Mouse (Mus musculus) yolk sac, embryonic 10.5 days (tissue): Measurements from ENCODE around the gene Mier3.

ENCODE experiments used
- DNase-seq: peaks from one replicate; pipeline ENCODE4 v3.0.0-alpha.2; 2017; ENCODE audit warnings: low spot score

Gene Mier3

DNA sequence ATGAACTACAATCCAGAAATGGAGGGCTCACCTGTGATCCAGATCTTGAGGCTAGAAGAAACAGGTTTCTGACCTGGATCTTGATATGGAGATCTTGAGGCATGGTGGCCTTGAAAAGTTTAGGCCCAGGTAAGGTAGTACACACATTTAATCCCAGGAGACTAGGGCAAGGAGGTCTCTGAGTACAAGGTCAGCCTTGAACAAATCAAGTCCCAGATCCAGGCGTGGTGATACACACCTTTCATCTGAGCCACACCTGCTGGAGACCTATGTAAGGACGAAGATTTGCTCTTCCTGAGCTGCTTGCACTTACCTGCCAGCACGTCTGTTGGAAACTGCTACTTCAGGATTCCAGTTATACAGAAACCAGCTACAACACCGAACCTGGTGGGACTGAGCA, at the start of gene Mier3:
Gene Mier3 (plus strand): TSS at position 301 of the 400 bp plus-strand sequence.
- DNase-seq: no peak

DNA sequence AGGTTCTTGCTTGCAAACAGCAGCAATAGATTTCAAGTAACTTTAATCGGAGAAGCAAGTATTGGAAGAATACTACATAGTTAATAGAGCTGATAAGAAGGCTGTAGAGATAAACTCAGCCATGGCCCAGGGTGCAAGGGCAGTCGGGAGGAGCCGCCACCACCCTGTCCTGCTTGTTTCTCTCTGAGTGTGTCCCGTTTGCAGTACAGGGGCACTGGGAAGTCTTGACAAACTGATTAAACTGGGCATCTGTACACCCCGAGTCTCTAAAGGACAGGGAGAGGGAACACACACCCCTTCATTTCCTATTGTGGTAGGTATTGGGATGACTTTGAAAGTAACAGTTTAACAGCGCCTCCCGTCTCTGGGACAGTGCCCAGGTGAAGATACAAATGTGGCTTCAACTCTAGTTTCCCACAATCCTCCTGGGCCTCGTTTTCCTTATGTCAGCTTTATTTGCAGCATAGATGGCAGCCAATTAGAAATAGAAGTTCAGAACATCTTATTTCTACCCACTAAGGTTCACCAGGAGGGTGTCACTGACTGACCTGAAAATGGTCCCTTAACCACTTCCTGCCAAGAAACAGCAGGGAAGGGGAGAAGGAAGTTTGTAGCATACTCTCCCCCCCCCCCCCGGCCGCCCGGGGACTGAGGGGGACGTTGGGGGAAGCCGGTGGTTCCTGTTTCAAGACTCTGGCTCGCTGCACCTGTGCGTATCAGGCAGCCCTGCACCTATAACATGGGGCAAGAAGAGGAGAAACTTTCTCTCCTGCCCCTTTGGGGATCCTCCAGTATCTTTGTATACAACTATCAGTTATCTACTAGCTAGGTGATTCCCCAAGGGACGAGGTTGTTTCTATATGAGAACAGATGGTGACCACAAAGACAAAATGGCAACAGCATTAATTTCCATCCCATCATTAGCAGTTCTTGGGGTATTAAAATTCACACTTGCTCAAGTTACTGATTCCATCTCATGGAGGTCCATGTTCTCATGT, 46.3 kb upstream of the Mier3 start:
- DNase-seq: no peak

DNA sequence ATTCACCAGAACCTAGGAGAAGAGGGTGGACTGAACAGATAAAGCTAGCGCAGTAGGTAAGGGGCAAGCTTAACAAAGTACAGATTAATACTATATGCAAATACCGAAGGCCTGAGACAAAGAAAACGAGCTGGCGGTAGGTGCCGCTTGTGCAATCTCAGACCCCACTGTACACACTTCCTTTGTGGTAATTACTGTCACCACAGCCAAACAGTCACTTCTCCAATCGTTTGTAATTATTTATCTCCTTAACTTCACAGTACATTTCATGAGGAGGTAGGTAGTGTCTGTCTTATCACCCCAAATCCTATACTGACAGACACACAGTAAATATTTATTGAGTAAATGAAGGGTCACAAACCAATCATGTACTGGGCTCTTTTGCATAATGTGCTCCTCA, 40.5 kb upstream of the Mier3 start:
- DNase-seq: no peak

DNA sequence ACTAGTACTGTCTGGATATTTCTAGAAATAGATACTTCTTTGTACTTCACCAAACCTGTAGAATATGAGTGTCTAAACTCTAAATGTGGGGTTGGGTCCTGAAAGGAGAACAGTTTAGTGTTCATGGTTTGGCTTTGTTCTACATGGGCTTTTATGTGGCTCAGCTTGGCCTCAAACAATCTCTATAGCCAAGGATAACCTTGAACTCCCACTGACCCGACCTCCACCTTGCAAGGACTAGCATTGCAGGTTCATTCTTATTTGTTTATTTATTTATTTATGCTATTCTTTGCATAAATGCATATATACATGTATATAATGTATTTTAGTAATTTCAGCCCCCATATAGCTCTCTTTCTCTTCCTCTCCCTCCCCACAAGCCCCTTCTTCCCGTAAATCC, 37.1 kb upstream of the Mier3 start:
- DNase-seq: no peak

DNA sequence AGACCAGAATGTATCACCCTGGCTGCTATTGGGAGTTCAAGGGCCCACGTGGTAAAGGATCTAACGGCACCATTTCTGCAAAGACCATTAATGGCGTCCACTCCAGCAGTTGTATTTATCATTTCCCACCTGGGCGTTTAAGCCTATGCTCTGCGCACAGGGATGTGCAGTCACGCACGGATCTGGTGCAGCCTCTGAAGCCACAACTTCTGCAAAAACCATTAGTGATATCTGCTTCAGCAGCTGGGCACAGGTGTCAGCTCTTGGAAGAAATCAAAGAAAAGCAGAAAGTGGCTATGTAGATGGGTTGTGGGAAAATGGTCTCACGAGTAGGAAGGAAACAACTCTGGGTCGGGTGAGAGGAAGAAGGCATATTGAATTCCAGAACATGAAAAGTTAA, 34.6 kb upstream of the Mier3 start:
- no peak for DNase-seq

DNA sequence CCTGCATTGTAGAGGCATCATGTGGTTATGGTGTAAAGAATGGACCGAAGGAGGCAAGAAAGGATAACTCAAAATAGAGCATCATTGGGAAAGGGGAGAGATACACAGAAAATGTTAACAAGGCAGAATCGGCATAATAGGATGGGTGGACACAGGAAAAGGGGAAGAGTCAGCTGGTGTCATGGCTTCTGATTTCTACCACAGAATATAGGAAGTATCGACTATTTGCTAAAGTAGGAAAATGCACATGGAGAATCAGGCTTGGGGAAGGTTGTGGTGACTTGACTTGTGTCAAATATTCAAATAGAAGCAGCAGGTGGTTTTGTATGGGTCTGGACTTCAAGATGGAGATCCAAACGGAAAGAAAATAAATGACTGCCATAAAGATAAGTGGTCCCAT, 33.5 kb upstream of the Mier3 start:
- no peak for DNase-seq

DNA sequence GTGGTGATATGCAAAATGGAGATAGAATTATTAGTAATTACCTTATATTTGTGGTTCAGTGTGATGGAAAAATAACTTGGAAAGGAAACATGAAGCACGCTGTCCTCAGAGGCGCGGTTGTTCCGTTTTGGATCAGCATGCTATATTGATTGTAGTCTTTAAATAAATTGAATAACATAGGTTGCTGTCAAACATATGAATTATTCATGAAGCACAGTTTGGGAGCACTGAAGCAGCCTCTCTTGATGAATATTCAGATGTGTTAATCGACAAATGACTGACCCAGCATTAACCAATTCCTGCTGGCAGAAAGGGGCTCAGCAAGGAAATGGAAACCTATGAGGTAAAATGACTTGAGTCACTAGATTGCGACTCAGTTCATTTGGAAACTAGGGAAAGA, 29.8 kb upstream of the Mier3 start:
- DNase-seq: no peak

DNA sequence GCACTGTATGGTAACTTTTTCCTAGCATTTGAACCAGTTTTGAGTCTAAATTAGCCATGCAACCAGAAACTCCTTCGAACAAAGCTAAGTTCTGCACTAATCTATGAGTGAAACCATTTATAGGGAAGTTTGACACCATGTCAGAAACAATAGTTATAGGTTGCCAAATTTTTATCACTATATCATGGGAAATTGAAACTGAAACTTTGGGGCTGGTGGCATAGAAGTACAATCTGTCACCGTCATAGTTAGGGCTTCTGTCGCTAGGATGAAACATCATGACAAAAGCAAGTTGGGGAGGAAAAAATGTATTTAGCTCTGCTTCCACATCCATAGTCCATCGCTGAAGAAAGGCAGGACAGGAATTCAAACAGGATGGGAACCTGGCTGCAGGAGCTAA, 25.5 kb upstream of the Mier3 start:
- no peak for DNase-seq

DNA sequence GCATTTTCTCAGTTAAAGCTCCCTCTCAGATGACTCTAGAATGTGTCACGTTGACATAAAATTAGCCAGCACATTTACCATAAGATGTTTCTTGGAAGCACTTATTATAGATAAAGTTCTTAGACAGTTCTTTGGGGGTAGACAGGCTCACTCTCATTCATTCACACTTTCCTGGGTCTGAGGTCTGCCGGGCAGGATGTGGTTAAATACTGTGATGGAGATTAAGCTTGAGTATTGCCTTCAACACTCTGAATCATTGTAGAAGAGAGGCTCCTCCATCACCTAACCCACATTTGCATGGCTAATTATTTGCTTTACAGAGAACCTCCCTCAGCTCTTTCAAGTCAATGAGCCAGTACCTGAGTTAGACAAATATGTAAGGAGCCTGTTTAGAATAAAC, 24.9 kb upstream of the Mier3 start:
- no peak for DNase-seq

DNA sequence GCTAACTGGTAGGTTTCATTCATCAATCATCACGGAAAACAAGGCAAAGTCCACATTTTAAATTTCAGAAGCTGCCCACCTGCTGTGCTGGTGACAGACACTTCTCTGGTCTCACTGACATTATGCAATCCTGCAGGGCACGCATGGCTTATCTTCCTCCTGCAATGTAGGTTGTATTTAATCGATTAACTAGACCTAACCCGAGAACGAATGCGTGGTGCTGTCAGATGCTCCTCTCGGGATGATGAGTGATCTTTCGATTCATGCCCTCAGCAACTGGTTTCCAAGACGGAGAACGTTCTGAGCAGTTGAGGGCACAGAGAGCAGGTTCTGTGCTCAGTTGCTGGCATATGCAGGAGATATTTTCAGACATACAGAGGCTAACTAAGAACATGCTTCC, 24.5 kb upstream of the Mier3 start:
- DNase-seq: no peak

DNA sequence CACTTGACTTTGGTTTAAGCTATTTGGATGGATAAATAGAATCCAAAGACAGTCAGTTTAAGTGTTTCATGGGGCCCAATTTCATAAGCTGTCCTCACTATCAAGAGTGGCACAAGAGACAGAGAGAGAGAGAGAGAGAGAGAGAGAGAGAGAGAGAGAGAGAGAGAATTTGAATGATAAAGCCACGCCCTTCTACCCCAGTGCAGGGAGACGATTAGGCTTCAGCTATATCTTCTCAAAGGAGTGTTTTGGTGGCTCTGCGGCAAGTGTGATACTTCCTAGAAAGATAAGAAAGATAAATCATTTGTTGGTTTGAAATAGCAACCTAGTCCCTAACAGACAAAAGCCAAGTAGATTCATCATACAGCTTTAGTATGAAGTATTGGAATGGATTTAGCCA, 24.0 kb upstream of the Mier3 start:
- no peak for DNase-seq

DNA sequence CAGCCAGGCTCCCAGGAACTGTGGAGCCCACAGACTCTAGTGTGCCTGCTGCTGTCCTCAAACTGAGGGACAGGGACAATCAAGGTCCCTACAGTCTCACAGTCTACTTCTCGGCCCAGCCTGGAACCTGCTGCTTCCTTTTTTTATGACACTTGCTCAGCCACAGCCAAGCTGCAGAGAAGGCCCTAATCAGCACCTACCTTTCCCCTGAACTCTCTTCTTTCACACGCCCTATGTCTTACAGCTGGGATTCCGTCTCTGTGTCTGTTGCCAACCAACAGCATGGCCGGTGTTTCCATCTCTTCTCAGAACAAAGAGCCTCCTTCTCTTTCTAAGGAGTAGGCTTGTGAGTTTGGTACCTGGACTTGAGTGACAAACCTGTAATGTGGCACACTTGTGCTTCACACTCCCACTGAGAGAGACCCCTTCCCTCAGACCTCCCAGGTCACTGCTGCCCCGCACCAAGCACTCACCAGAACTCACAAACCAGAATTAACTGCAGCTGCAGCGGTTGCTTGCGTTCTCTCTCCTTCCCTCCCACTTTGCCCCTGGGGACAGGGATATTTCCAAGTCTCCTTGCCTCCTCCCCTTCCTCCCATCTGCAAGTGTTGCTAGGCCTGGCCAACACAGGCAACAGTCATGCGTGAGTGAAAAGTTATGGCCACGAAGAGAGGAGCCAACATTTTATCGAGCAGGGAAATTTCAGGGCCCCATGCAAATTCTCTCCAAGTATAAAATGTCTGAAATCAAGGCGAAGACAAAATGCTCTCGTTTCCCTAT, 22.1 kb upstream of the Mier3 start:
- no peak for DNase-seq

DNA sequence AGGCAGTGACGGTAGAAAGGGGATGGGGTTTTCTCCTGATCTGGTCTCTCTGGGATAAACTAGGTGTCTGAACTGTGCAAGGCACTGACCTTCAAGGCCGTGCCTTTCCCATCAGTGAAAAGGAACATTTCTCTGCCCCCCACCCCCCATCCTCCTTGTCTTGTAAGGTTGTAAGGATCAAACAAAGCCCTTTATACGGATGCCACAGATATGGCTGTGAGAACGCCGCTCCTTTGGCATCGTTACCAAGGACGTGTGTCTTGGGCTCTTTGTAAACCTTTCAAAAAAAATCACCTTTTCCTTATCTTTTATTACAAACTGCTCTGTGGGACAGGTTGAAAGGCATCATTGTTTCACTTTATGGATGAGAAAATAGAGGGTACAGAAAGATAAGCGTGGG, 21.3 kb upstream of the Mier3 start:
- DNase-seq: no peak

DNA sequence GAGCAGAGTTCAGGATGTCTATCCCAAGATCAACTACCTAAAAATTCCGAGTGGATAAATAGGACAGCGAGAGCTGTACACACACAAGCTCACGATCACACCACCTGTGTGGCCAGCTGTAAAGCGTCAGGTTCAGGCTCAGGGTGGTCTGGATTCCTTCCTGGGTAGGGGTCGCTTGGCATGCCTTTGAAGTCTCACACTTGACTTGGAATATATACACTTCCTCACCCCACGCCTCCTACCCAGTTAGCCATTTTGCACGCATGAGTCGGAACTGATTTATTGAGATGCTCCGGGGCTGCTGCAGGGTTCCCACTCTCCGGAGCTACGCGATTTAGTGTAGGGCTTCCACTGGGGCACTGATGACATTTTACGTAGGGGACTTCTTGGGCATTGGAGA, 20.7 kb upstream of the Mier3 start:
- no peak for DNase-seq

DNA sequence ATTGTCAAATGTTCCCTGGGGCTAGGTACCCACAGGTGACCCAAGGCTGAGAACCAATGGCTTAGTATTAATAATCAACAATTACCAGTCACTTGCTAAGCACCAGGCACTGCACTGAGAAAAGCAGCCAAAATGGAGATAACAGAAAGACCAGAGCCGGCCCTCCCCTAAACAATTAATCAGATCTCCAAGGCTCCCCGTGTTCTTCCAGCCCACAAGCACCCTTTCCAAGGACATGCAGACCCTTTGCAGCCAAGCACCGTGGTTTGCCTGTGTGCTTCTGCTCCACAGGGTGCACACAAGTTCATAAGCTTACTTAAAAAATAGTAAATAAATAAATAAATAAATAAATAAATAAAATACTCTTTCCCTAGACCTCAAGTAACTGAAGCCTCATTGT, 20.2 kb upstream of the Mier3 start:
- no peak for DNase-seq

DNA sequence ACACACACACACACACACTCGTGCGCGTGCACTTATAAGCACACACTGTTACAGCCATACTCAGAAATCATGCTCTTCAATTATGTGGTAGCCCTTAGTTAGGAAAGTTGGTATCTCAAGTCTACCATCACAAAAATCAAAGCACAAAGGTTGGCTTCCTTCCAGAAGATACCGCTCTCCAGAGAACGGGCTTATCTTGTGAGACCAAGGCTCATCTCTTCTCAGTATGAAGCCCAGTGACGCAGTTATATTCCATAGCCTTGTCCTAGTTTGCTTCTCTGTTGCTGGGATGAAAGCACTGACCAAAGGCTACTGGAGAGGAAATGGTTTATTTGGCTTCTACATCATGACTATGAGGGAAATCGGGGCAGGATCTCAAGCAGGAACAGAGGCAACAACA, 12.8 kb upstream of the Mier3 start:
- no peak for DNase-seq

DNA sequence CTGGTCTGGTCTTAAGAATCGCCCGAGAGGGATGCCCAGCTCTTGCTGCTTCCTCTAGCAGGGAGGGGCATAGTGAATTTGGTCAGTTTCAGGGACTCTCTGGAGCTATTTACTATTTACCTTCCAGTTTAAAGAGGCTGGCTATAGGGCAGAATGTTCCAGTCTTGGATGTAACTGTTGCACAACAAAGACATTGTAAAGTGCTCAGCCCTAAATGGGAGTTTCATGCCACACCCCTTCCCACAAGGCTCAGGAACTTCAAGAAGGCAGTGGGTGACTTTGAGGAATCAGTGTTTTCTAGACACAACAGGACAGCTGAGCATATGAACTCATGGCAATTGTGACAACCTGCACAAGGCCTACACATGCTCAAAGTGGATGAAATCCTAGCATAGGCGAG, 3.9 kb upstream of the Mier3 start:
- DNase-seq: no peak

DNA sequence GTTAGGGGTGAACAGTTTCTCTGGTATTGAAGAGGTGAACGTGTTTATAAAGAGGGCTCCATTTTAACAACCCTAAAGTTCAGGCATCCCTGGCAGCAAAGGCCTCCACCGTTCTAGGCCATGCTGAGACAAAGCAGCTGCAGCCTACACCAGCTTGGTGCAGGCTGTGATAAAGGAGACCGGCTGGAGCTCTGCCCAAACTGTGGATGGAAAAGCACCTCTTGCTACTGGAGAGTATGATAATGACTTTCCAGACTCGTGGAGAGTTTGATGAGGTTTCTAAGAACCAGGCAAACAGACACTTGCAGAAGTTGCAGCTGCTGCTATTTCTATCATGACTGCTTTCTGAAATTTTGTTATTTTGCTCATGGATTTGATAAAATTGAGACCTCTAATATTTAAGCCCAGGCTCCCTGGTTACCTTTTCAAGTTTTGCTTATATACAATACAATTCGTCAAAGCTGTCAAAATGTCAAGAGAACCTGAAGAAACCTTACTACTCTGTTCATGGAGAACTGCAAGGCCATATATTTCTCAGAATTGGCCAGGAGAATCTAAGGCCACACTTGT, 3.4 kb downstream of the Mier3 start:
- no peak for DNase-seq

DNA sequence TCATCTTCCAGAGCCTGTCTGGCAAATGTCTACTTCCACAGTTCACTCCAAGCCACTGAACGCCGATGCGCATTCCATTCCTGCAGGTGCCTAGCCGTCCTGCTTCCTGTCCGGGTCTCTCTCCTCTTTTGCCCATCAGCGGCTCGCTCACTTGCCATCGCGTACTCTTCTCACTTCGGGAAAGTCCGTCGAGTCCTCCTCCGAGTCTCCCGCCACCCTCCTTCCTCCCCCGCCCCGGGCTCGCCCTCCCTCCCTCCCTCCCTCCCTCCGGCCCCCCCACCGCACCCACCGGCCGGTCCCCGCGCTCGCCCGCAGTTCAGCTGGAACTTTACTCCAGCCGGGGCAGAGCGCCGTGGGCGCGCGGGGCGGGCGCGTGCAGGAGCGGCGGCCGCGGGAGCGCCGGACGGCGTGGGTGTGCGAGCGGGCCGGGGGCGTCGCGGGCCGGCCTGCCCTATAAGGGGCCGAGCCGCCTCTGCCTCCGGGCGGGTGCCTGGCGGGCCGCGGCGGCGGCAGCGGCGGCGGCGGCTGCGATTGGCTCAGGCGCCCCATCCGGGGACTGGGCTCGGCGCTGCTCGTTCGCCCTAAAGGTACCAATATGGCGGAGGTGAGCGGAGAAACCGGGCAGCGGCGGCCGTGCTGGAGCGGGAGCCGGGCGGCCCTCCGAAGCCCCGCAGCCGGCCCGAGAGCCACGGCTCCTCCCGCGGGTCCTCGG, 5.1 kb downstream of the Mier3 start:
- peak; percentile 88 for DNase-seq

DNA sequence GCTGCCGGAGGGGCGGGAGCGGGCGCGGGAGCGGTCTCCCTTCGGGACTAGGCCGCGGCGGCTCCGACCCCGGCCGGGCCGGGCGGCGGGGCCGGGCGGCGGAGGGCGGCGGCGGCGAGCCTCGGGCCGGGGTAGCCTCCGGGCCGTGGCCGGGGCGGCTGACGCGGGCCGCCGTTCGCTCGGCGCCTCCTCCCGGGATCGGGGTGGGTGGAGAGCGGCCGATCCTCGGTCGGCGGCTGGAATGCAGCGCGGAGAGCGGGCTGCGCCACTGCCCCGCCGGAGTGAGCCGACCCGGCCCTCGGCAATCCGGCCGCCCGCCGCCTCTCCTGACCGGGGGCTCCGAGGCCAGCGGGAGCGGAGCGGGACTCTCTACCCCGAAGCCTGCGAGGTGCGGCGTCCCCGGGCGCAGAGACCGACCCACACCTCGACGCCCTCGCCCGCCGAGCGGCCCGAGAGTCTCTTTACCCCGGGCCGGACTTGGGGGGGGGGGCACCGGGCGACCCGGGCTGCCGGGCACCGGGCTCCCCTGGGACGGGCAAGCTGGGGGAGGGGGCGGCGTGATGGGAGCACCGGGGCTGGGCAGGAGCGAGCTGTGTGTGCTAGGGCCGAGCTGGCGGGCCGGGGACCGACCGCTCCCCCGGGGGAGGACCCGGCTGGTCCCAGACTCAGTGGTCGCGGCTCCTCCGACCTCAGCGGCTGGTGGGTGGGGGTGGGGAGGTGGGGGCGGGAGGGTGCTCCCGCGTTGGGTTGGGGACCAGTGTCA, 5.9 kb downstream of the Mier3 start:
- DNase-seq: peak; percentile 49

DNA sequence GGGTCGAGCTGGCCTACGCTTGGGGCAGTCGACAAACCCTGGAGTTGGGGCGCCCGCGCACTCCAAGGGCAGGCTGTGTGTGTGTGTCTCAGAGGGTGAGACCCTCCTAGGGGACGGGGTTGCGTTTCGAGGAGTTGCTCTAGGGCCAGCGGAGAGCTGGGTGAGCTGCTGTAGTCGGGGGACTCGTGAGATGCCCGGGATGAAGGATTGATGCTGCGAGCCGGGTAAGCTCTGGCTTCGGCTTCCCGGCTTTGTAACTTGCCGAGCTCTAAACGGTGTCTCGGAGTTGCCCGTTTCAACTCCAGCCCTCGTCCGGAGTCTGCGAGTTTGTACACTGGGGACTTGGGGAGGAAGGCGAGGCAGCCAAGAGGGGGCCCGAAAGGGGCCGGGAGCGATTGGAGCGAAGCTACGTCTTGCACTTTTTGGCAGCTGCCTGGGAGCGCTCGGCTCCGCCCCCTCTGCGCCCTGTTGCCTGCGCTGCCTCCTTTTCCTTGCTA, 6.6 kb downstream of the Mier3 start:
- peak; percentile 65 for DNase-seq
